Mouse (Mus musculus) layer of hippocampus, postnatal 36 days (tissue): ENCODE measurements at regions not wholly inside any gene's neighbourhood (a gene's known extent, or its start where the extent isn't known, plus 50 kb on each side); places are given as distances from the start of the nearest gene placed in this dataset.

Experiments
- DNase-seq, 2 experiments: peaks; one replicate each; pipeline ENCODE4 v3.0.0; 2022
- microRNA-seq, 2 experiments: library from miRNA; unstranded; fragments of <30 nt; microRNA quantifications; one replicate each; pipeline ENCODE4 v1.2.0; 2021

- no peak for DNase-seq
Measured at GRCm38 (mm10) chr8:128241200-128241599, 117.2 kb upstream of the Nrp1 start.

GRCm38 (mm10) chr8:128242465-128243251 is 115.7 kb upstream of the Nrp1 start:
- DNase-seq: no peak

- DNase-seq: no peak
Measured at GRCm38 (mm10) chr8:128251723-128252122, 106.7 kb upstream of the Nrp1 start.

GRCm38 (mm10) chr8:128260836-128261235 is 97.6 kb upstream of the Nrp1 start:
- no peak for DNase-seq

- DNase-seq: no peak
Measured at GRCm38 (mm10) chr8:128261367-128261766, 97.0 kb upstream of the Nrp1 start.

GRCm38 (mm10) chr8:128263251-128263947 is 95.0 kb upstream of the Nrp1 start:
- no peak for DNase-seq

GRCm38 (mm10) chr8:128267261-128267660 is 91.1 kb upstream of the Nrp1 start:
- no peak for DNase-seq

GRCm38 (mm10) chr8:128268010-128268409 is 90.4 kb upstream of the Nrp1 start:
- DNase-seq: no peak

- DNase-seq: no peak
Measured at GRCm38 (mm10) chr8:128269546-128269945, 88.9 kb upstream of the Nrp1 start.

GRCm38 (mm10) chr8:128272866-128273344 is 85.5 kb upstream of the Nrp1 start:
- DNase-seq: peak in 1 of 2 experiments; percentile 16

- no peak for DNase-seq
Measured at GRCm38 (mm10) chr8:128276475-128276874, 81.9 kb upstream of the Nrp1 start.

- DNase-seq: no peak
Measured at GRCm38 (mm10) chr8:128282802-128283201, 75.6 kb upstream of the Nrp1 start.

- no peak for DNase-seq
Measured at GRCm38 (mm10) chr8:128283365-128283764, 75.0 kb upstream of the Nrp1 start.

GRCm38 (mm10) chr8:128284816-128285215 is 73.6 kb upstream of the Nrp1 start:
- DNase-seq: no peak

GRCm38 (mm10) chr8:128290076-128290475 is 68.3 kb upstream of the Nrp1 start:
- no peak for DNase-seq

- DNase-seq: no peak
Measured at GRCm38 (mm10) chr8:128292394-128292793, 66.0 kb upstream of the Nrp1 start.

GRCm38 (mm10) chr8:128296728-128297380 is 61.5 kb upstream of the Nrp1 start:
- peak; percentile 56 to 61 for DNase-seq

- no peak for DNase-seq
Measured at GRCm38 (mm10) chr8:128302322-128302721, 56.1 kb upstream of the Nrp1 start.

Small RNA genes lying in the stretch of these regions (microRNA-seq; reads per million reads assigned to microRNA genes)
- 0 reads per million in 2 experiments for gene Mir21c
